Mouse (Mus musculus) kidney, postnatal 14 days (tissue): ENCODE measurements at regions not wholly inside any gene's neighbourhood (a gene's known extent, or its start where the extent isn't known, plus 50 kb on each side); places are given as distances from the start of the nearest gene placed in this dataset.

Experiments
- DNase-seq: peaks from one replicate; pipeline ENCODE4 v3.0.0; 2022; ENCODE audit warnings: mixed read lengths

- no peak for DNase-seq
Measured at GRCm38 (mm10) chr17:83096451-83096850, 118.6 kb upstream of the Pkdcc start.

- no peak for DNase-seq
Measured at GRCm38 (mm10) chr17:83097998-83098397, 117.1 kb upstream of the Pkdcc start.

GRCm38 (mm10) chr17:83098679-83099413 lies 116.2 kb upstream of the Pkdcc start:
- DNase-seq, result no peak

- no peak for DNase-seq
Measured at GRCm38 (mm10) chr17:83101035-83101434, 114.1 kb upstream of the Pkdcc start.

- no peak for DNase-seq
Measured at GRCm38 (mm10) chr17:83101756-83102155, 113.3 kb upstream of the Pkdcc start.

- peak; percentile 59 for DNase-seq
Measured at GRCm38 (mm10) chr17:83102675-83103412, 112.2 kb upstream of the Pkdcc start.

- no peak for DNase-seq
Measured at GRCm38 (mm10) chr17:83108151-83108550, 106.9 kb upstream of the Pkdcc start.

GRCm38 (mm10) chr17:83109792-83110440 lies 105.2 kb upstream of the Pkdcc start:
- DNase-seq, result no peak

- DNase-seq, result no peak
Measured at GRCm38 (mm10) chr17:83110556-83110955, 104.5 kb upstream of the Pkdcc start.

- no peak for DNase-seq
Measured at GRCm38 (mm10) chr17:83115146-83115545, 99.9 kb upstream of the Pkdcc start.

- no peak for DNase-seq
Measured at GRCm38 (mm10) chr17:83115832-83116480, 99.1 kb upstream of the Pkdcc start.

GRCm38 (mm10) chr17:83120665-83121232 lies 94.3 kb upstream of the Pkdcc start:
- no peak for DNase-seq

GRCm38 (mm10) chr17:83122525-83123280 lies 92.4 kb upstream of the Pkdcc start:
- peak; percentile 66 for DNase-seq

GRCm38 (mm10) chr17:83125057-83125456 lies 90.0 kb upstream of the Pkdcc start:
- DNase-seq, result no peak

GRCm38 (mm10) chr17:83127842-83128241 lies 87.2 kb upstream of the Pkdcc start:
- no peak for DNase-seq

- DNase-seq, result peak; percentile 39
Measured at GRCm38 (mm10) chr17:83128843-83129544, 86.1 kb upstream of the Pkdcc start.

- no peak for DNase-seq
Measured at GRCm38 (mm10) chr17:83129658-83130057, 85.4 kb upstream of the Pkdcc start.

GRCm38 (mm10) chr17:83133201-83133600 lies 81.9 kb upstream of the Pkdcc start:
- DNase-seq, result no peak

GRCm38 (mm10) chr17:83135441-83136120 lies 79.5 kb upstream of the Pkdcc start:
- peak; percentile 26 for DNase-seq

GRCm38 (mm10) chr17:83136267-83136666 lies 78.8 kb upstream of the Pkdcc start:
- DNase-seq, result peak; percentile 4

GRCm38 (mm10) chr17:83137720-83138119 lies 77.4 kb upstream of the Pkdcc start:
- no peak for DNase-seq
